Mouse (Mus musculus) embryonic facial prominence, embryonic 10.5 days (tissue): ENCODE data around the gene Adgrg2. TPM values are rescaled to one million over a fixed set of nuclear protein-coding genes. Genes with fewer than 3 reads are reported as not detected.
A peak's percentile ranks its signal among the peaks of the same experiment; 100 is the strongest.

ENCODE experiments used
- DNase-seq: peaks from one replicate; pipeline ENCODE4 v3.0.0-alpha.2; 2017; ENCODE audit warnings: low spot score
- H3K27ac ChIP-seq: fragments of 300-500 bp; sonication (generic); replicated peaks from 2 replicates; pipeline ENCODE4 v1.5.1; 2016; ENCODE audit warnings: mild to moderate bottlenecking
- H3K27me3 ChIP-seq: fragments of 300-500 bp; sonication (generic); replicated peaks from 2 replicates; pipeline ENCODE4 v1.6.1; 2016; ENCODE audit warnings: low read depth, mild to moderate bottlenecking; ENCODE audit not compliant: poor library complexity, severe bottlenecking
- H3K36me3 ChIP-seq: fragments of 300-500 bp; sonication (generic); replicated peaks from 2 replicates; pipeline ENCODE4 v1.6.1; 2016; ENCODE audit warnings: mild to moderate bottlenecking, moderate library complexity
- H3K4me1 ChIP-seq: fragments of 300-500 bp; sonication (generic); 2 replicates; pipeline ENCODE4 v1.6.1; 2016
- H3K4me3 ChIP-seq: fragments of 300-500 bp; sonication (generic); 2 replicates; pipeline ENCODE4 v1.5.1; 2016; ENCODE audit warnings: mild to moderate bottlenecking, moderate library complexity
- H3K9me3 ChIP-seq: fragments of 300-500 bp; sonication (generic); 2 replicates; pipeline ENCODE4 v1.6.1; 2016; ENCODE audit warnings: mild to moderate bottlenecking
- WGBS: fragments of 180-500 bp; shearing (Covaris S2); methylation state at CpG from one replicate; pipeline ENCODE4 v1.1.7; 2016; 5-methylcytosine and 5-hydroxymethylcytosine counted together
- polyA plus RNA-seq: library from polyadenylated mRNA; unstranded; fragments of >200 nt; fragmentation: Nextera tagmentation; extraction: Ambion mirVana; gene quantifications from 2 replicates; pipeline ENCODE4 v1.2.1, GENCODE M21; 2016

Adgrg2 gene
- 0.48 and 0.57 TPM in 2 replicates for polyA plus RNA-seq

DNA sequence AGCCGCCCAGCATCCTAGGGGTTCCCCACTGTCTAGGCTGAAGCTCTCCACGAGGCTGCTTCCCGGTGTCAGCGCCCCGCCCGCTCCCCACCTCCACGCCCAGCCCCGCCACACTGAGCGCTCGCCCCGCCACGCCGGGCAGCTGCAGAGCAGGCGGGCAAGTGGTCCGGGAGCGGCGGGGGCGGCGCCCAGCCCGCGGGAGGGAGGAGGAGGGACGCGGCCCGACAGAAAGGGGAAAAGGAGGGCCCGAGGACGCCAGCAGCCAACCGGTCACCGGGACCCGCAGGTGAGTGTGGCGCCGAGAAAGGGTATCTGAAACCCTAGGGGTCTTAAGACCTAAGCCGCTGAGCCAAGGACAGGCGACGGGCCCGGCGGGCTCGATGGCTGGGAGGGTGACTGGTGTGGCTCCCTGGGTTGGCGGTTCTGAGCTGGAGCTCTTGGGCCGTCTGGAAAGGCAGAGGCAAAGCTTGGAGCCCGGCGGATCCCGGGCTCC is at the start of gene Adgrg2:
Adgrg2 (plus strand) TSS at position 227 of the 493 bp plus-strand sequence.
- peak; percentile 49 for DNase-seq
- Histone ChIP-seq H3K4me1 (no peaks in the 10 kb centered on the region), H3K36me3 (no peaks in the 10 kb centered on the region), H3K4me3 (peak within 1 kb of the TSS; percentile 60), H3K27ac (peak within 1 kb of the TSS; percentile 48), H3K9me3 (no peaks in the 10 kb centered on the region), H3K27me3 (peaks cover 65% of the 10 kb centered on the region)
- 12% methylated on average over 34 of the region's 42 CpGs for WGBS

DNA sequence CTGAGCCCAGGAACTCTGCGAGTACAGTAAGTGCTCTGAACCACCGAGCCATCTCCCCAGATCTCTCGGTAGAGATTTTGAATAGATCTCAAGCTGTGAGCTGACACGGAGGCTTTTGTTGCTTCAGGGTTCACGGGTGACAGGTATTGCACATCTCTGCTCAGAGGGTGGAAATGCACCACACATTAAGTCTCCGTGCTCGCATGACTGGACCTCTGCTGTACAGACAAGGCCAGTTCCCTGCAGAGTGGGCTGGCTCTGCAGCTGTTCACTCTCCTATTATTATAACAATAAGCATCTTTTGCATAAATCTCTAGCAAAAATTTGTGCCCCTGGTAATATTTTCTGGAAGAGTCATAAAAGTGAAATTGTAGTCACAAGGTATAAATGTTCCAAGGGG is 39.5 kb upstream of the Adgrg2 start:
- no peak overlapping the region for H3K27ac ChIP-seq
- 55% methylated on average over 7 of the region's 7 CpGs for WGBS
- DNase-seq = no peak
- no peak overlapping the region for H3K4me3 ChIP-seq
- H3K36me3 ChIP-seq = no peaks in the 10 kb centered on the region
- H3K9me3 ChIP-seq = no peaks in the 10 kb centered on the region
- no peaks in the 10 kb centered on the region for H3K4me1 ChIP-seq
- H3K27me3 ChIP-seq = peaks cover 82% of the 10 kb centered on the region

DNA sequence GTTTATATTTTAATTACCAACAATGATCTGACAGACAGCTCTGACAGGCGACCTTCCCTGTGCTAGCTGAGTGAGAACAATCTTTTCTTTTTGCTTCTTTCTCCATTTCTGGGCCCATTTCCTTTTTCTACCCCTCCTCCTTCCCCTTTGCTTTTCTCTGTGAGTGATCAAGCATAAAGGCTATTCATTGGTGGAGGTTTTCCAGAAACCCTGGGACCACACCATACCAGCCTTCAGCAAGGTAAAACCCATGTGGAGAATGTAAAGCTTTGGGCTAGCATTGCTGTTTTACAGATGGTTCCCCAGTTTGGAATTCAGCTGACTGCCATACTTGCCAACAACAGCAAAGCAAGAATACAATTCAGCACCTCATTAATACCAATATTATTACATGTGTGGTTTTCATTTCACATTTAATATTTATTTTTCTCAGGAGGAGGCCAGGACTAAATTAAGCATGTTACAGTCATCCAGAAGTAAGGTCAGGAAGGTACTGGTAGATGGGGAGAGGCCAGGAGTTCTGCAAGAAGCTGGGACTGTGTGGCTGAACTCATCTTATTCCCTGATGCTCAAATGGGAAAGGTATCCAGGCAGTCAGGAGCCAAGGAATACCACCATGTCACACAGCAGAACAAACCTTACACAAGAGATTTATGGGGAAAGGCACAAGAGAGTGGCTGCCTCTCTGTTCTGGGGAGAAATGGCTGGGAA is 38.4 kb upstream of the Adgrg2 start:
- Histone ChIP-seq H3K4me3 (no peak overlapping the region), H3K27ac (no peak overlapping the region), H3K27me3 (peaks cover 92% of the 10 kb centered on the region), H3K36me3 (no peaks in the 10 kb centered on the region), H3K9me3 (no peaks in the 10 kb centered on the region), H3K4me1 (no peaks in the 10 kb centered on the region)
- no peak for DNase-seq
- 35% methylated on average over 1 of the region's 1 CpGs for WGBS

DNA sequence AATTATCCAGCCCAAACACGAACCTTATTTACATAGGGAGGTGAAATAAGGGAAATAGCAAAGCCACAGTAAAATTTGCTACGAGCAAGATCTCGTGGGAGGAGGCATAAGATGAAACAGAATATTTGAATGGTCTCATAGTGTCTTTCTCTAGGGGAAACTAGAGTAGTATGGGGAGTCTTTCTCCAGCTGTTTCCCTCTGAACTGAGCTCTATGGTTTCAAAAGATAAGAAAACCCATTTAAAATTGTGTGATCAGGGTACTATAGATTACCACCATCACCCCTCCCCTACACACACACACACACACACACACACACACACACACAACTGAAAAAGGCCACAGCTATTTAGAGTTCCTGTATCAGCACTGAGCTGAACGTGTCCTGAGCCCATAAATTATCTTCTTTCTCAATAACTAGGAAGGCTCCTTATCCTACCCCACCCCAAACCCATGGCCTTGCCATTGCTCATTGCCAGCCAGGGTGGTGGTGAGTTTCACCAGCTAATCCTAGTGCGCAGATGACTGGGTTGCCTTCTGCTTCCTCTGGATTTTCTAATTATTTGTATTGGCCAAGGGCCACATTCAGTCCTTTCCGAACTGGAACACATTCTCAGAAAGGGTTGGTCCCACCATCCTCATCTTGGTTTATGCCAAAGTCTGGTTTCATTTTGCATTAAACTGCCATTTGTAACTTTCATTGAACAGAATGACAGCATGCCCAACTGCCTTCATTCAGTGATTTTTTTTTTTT is 5.6 kb upstream of the Adgrg2 start:
- Histone ChIP-seq H3K27ac (no peak overlapping the region), H3K27me3 (peaks cover 78% of the 10 kb centered on the region), H3K9me3 (no peaks in the 10 kb centered on the region), H3K4me1 (no peaks in the 10 kb centered on the region), H3K36me3 (no peaks in the 10 kb centered on the region), H3K4me3 (no peak overlapping the region)
- 84% methylated on average over 6 of the region's 6 CpGs for WGBS
- DNase-seq = no peak

DNA sequence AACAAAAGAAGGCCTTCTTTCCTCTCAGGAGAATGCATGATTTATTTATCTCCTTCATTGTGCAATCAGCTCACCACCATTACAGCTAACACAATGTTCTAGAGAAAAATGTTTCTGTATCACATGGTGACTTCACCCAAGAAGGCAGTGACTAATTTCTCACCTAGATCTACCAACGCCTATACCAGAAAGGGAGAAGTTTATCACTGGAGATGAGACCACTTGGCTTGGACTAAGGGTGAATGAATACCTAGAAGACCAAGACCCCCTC is 5.1 kb upstream of the Adgrg2 start:
- Histone ChIP-seq H3K36me3 (no peaks in the 10 kb centered on the region), H3K4me1 (no peaks in the 10 kb centered on the region), H3K27me3 (peaks cover 78% of the 10 kb centered on the region), H3K4me3 (no peak overlapping the region), H3K27ac (no peak overlapping the region), H3K9me3 (no peaks in the 10 kb centered on the region)
- 86% methylated on average over 1 of the region's 1 CpGs for WGBS
- DNase-seq = no peak

DNA sequence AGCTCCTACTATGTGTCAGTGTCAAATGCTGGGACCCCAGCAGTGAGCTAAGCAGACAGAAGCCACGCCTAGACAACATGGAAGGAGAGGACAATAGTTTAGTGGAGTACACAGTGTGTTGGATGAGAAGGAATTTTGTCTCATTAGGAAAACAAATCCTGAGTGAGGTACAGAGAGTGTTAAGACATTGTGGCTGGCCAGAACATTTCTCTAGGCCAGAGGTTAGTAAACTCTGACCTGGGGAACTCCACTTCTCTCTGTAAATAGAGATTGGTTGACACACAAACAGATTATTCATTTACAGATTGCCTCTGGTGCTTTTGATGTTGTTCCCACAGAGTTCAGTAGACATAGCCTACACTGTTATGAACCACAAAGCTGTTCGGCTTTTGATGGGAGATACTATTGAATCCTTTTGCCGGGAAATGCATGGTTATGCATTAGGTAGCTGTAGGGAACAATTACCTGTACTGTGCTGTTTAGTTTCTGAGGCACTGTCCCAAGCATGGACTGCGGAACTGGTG is 22.5 kb downstream of the Adgrg2 start:
- no peaks in the 10 kb centered on the region for H3K9me3 ChIP-seq
- no peaks in the 10 kb centered on the region for H3K4me1 ChIP-seq
- no peak overlapping the region for H3K4me3 ChIP-seq
- H3K27me3 ChIP-seq = peaks cover 89% of the 10 kb centered on the region
- WGBS = 76% methylated on average over 4 of the region's 4 CpGs
- DNase-seq = no peak
- H3K36me3 ChIP-seq = no peaks in the 10 kb centered on the region
- H3K27ac ChIP-seq = no peak overlapping the region

DNA sequence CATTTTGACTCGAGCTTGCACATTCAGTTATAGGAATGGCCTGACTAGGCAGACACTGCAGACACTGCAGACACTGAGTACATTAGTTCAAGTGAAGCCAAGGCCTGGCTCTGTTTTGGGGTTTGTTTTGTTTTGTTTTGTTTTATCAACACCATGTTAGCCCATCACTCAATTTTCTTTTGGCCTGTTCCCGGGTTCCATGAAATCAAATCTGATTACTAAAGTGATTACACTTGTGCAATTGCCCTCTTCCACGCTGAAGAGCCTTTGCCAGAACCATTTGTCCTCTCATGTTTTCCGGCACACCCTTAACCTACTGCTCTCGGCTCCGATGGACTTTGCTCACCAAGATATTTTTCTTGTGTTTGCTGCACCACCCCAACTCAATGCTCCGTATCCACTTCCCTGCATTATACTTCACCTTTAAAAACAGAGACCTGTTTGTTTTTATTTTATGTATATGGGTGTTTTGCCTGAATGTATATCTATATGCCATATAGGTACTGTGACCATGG is 23.4 kb downstream of the Adgrg2 start:
- Histone ChIP-seq H3K4me1 (no peaks in the 10 kb centered on the region), H3K27ac (no peak overlapping the region), H3K36me3 (no peaks in the 10 kb centered on the region), H3K9me3 (no peaks in the 10 kb centered on the region), H3K4me3 (no peak overlapping the region), H3K27me3 (peaks cover 89% of the 10 kb centered on the region)
- DNase-seq = no peak
- WGBS = 87% methylated on average over 7 of the region's 7 CpGs

DNA sequence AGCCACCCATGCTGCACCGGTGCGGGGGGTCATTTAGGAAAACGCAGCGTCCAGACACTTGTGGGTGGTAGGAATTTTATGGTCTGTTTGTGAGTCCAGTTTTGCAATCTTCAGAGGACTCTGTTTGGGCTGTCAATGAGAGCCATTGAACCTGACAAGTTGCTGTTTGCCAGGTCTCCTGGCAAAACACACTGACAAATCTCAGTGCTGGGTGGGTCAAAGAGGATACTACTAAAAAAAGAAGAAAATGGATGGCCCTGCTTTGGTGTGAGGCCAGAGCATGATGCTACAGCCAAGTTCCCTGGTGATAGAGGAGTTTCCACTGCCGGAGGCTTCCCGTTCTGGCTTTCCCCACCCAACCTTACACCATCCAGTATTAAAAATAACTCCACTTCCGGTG is 27.9 kb downstream of the Adgrg2 start:
- Histone ChIP-seq H3K27me3 (peaks cover 96% of the 10 kb centered on the region), H3K27ac (no peak overlapping the region), H3K4me1 (no peaks in the 10 kb centered on the region), H3K9me3 (no peaks in the 10 kb centered on the region), H3K4me3 (no peak overlapping the region), H3K36me3 (no peaks in the 10 kb centered on the region)
- DNase-seq = no peak
- WGBS = 87% methylated on average over 7 of the region's 7 CpGs

DNA sequence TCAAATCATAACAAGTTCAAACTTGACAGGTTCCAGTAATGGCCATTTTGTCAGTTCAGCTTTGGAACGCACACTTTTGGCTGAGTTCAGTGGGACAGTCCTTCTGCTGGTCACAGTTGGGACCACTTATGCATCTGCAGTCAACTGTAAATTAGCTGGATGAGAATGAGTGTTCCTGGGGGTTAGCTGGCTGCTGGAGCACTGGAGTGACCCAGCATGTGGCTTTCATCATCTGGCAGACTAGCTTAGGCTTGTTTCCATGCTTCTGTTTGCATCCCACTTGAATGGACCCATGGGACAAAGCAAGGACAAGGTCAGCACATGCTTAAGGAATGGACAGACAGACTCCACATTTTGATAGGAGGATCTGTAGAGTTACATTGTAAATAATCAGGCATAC is 33.2 kb downstream of the Adgrg2 start:
- peaks cover 91% of the 10 kb centered on the region for H3K27me3 ChIP-seq
- H3K36me3 ChIP-seq = no peaks in the 10 kb centered on the region
- WGBS = 80% methylated on average over 1 of the region's 1 CpGs
- no peak overlapping the region for H3K4me3 ChIP-seq
- DNase-seq = no peak
- H3K27ac ChIP-seq = no peak overlapping the region
- H3K4me1 ChIP-seq = no peaks in the 10 kb centered on the region
- no peaks in the 10 kb centered on the region for H3K9me3 ChIP-seq

DNA sequence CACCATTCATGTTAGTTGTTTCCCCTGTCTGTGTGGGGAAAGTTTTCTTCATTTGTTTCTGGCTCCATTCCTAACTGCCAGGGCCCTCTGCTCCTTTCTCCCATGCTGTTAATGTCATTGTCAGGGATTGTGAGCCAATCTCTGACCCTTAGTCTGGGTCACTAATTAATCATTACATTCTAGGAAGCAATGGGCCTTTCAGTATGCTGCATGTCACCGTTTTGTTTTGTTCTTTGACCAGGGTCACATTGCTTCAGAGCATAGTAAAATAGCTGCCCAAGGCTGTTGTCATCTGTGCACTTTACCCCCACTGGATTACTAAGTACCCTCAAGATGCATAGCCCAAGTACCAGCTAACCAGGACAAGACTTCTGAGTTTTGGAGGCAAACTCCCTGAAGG is 36.0 kb downstream of the Adgrg2 start:
- 62% methylated on average over 1 of the region's 1 CpGs for WGBS
- peaks cover 89% of the 10 kb centered on the region for H3K27me3 ChIP-seq

DNA sequence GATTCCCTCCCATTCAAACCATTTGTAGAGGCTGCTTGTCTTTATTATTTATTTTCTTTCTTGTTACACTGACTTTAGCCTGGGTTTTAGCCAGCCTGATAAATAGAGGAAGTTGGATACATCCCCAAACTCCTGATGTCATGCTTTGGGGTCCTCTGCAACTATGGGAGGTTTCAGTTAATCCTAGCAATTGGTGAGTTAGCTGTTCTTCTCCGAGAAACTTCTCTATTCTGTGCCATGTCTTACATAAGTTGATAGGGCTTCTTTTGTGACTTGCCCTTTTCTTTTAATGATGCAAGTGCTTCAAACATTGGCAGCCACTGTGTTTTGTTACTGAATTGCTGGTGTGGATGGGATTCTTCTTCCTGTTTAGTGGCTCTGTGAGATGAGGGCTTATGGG is 36.4 kb downstream of the Adgrg2 start:
- no peak overlapping the region for H3K4me3 ChIP-seq
- DNase-seq = no peak
- H3K36me3 ChIP-seq = no peaks in the 10 kb centered on the region
- 69% methylated on average over 1 of the region's 1 CpGs for WGBS
- peaks cover 88% of the 10 kb centered on the region for H3K27me3 ChIP-seq
- no peaks in the 10 kb centered on the region for H3K4me1 ChIP-seq
- H3K9me3 ChIP-seq = no peaks in the 10 kb centered on the region
- H3K27ac ChIP-seq = no peak overlapping the region

More for the DNA sequence above, 36.0 kb downstream of the Adgrg2 start:
- Histone ChIP-seq H3K36me3 (no peaks in the 10 kb centered on the region), H3K4me3 (no peak overlapping the region), H3K9me3 (no peaks in the 10 kb centered on the region), H3K4me1 (no peaks in the 10 kb centered on the region), H3K27ac (no peak overlapping the region)
- no peak for DNase-seq

DNA sequence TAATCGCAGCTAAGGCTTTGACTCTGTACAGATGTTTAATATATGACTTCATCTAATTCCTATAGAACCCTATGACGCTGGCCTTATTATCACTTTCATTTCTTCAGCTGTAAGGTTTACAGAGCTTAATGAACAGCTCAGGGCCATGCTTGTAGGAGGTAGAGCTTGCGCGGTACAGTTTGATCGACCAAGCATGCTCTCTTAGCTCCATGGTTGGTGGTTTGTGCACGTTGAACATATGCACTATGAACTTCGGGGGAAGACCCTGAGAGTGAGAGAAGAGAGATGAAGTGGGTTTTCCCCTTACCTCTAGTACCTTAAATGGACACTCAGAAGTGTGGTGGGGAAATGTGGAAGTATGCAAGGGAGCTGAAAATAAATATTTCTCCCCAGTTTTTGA is 41.7 kb downstream of the Adgrg2 start:
- Histone ChIP-seq H3K36me3 (no peaks in the 10 kb centered on the region), H3K9me3 (no peaks in the 10 kb centered on the region), H3K4me1 (no peaks in the 10 kb centered on the region), H3K4me3 (no peak overlapping the region), H3K27me3 (peaks cover 54% of the 10 kb centered on the region), H3K27ac (no peak overlapping the region)
- no peak for DNase-seq
- 89% methylated on average over 7 of the region's 7 CpGs for WGBS

DNA sequence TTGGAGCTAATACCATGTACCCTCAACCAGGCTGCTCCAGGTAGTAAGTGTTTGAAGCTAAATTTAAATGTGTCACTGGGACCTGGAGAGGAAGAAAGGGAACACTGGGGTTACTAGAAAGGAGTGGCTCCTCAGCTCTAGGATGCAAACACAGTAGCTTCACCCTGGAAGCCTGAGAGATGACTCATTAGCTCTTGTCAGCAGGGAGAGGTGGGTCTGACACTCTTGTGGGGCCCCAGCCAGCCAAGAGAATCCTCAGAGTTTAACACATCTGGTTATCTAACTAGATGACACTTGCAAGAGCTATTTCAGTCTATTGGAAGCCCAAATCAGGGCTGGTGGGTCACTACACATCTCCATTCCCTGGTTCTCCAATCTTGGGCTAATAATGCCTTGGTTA is 50.8 kb downstream of the Adgrg2 start:
- no peak for DNase-seq
- no peaks in the 10 kb centered on the region for H3K36me3 ChIP-seq
- no peaks in the 10 kb centered on the region for H3K4me1 ChIP-seq
- H3K4me3 ChIP-seq = no peak overlapping the region
- H3K27me3 ChIP-seq = peaks cover 76% of the 10 kb centered on the region
- H3K27ac ChIP-seq = no peak overlapping the region
- H3K9me3 ChIP-seq = no peaks in the 10 kb centered on the region
